Mouse (Mus musculus): ENCODE results near the gene Fez2. TPM values are rescaled to one million over a fixed set of nuclear protein-coding genes. Genes with fewer than 3 reads are reported as not detected.

Gene Fez2
- total RNA-seq, 2 experiments from 2014 or later, result 61.0 to 76.7 TPM

DNA sequence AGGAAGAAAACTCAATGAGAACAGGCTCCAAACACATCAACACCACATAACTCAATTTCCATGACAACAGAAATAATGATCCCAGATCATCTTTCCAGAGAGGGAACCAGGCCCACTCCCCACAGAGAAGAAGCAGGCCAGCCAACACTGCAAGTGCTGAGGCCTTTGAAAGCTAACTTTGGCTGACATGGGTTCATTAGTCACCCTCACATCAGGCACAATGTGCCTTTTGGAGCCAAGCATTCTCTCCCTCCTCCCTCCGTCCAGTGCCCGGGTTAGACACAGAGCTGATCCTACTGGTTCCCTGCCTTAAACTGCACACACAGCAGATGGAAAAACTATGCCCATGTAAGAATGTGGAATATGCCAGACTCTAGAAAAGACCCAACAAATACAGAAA, 8.1 kb downstream of the Fez2 start:
- DNase-seq (ENCODE audit: low spot score), result peak; percentile 46

DNA sequence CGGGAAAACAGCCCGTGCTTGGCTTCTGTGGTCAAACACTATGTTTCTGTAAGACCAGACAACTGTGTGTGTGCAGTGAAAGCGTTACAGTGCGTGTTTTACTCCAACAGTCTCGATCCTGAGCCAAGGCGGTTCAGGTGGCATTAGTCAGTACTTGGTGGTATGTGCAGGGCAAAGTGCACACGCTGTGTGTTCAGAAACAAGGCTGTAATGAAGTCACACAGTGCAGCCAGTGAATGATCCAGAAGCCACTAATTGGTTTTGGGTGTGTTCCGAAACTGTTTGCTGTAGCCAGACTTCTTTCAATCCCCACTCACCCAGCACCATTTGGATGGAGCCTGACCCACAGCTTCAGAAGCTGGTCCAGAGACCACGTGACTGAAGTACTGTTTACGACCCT, 9.6 kb downstream of the Fez2 start:
- DNase-seq (ENCODE audit: low spot score), result no peak

DNA sequence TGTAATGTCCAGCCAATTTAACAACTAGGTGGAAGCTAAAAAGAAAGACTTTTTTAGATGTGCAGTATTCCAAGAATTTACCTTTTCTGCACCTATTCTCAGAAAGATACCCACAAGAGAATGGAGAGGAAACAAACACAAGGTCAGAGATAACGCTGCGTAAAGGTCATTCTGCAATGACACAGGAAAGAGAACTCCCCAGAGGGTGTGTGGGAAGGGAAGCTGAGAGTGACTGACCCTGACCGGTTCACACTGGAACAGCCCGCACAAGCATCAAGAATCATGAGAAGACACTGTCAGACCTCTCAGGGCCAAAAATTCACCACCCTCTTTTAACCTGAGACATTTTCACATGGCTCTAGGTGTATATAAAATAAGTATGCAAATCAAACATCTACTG, 10.4 kb downstream of the Fez2 start:
- no peak for DNase-seq (ENCODE audit: low spot score)

DNA sequence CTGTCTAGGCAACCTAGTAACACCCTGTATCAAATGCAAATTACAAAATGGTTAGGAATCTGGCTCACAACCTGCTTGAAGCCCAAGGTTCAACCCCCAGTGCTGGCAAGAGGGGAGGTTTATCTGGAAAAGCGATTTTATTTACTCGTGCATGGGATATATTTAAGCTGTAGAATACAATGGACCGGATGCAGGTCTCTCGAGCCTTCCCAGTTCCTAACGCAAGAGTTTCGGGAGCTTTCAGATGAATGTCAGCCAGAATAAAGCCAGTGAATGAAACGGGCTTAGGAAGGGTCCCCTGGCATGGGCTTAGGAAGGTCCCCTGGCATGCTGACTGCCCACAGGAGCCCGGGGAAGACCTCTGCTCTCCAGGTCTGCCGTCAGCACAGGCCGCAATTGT, 11.1 kb downstream of the Fez2 start:
- DNase-seq (ENCODE audit: low spot score), result no peak

DNA sequence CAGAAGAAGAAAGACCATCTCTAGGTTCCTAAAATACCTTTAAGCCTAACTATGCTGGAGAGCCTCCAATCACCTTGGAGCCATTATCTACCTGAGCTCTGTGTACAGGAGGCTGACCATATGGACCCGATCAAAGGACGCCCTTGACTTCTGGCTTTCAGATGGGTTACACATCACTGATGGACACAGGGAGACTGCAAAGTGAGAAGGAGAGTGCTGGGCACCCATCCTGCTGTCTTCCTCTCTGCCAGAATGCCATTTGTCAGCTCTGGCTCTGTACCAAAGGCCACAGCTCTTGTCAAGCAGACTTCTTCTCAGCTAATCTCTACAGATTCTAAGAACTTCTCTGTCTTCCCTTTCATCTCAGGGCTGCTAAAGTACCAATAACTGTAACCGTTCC, 12.6 kb downstream of the Fez2 start:
- peak; percentile 76 for DNase-seq (ENCODE audit: low spot score)

DNA sequence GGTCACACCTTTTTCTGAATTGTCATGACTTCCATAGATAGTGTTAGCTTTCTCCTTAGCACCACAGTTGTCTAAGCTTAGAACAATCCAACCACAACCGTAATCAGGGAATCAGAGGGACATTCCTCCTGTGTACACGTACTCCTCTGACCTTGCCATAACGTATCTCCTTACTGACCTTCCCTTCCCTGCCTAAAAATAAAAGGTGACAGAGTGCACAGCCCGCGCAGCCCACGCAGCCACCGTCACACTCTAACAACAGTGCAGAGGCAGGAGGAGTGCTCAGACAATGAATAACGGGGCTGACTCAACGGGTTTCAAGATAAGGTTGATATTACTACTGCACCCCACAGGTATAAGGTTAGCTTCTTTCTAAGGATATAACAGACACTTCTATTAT, 14.1 kb downstream of the Fez2 start:
- no peak for DNase-seq (ENCODE audit: low spot score)

DNA sequence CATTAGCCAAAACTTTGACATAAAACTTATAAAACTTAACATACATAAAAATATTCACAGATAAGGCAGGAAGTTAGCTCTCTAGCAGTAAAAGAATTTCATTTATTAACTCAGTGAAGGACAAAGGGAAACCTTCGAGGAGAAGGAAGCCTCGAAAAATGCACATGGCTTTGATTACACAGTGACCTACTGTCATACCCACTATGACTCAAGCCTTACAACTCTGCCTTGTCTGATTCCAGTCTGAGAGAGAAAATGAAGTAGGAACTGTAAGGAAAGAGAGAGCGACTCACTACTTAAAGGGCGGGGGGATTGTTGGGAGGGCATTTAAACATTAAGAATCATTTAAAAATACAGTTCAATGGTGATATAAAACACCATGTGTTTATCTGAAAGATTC, 14.7 kb downstream of the Fez2 start:
- DNase-seq (ENCODE audit: low spot score), result no peak

DNA sequence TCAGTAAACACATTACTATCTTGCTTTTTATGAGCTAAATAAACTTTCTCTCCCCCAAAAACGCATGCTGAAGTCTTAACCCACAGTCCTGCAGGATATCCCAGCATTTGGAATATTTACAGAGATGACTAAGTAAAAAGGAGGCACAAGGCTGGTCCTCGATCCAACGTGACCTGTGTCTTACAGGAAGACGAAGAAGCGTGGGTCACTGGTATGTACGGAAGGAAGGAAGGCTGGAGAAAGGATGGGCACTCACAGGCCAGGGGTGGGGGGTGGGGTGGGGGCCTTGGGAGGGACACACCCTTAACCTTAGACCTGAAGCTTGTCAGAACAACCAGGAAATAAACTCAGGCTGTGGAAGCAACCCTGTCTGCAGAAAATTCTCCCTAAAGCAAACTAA, 15.8 kb downstream of the Fez2 start:
- DNase-seq (ENCODE audit: low spot score), result no peak

DNA sequence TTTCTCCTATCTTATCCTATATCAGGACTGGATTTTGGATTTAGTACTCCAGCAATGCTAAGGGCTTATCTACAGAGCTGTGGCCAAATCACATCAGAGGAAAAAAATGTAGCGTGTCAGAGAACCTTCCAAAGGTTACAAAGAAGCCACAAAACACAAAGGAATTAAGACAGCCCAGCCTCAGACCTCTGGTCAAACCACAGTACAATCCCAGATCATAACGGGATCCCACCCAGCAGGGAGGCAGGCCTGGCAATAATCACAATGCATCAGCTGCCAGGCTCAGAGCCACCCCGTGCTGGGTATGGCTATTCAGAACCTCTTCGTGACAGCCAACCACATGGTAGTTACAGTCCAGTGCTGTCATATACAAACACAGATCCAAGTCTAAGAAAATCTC, 16.2 kb downstream of the Fez2 start:
- DNase-seq (ENCODE audit: low spot score), result no peak

DNA sequence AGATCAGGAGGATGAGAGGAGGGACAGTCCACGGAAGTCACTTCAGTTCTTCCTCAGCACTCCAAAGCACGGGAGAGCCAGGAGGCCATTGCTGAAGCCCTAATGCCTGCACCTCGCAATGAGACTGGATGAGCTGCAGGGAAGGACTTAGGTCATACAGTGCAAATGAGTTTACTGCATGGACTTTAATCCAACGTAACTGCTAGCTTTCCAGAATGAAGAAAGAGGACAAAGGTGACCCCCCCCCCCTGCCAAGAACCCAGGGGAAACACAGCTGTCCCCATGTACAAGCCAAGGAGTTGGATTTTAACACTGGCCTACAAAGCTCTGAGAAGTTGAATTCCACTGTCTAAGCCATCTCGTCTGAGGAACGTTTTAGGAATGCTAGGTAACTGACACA, 16.6 kb downstream of the Fez2 start:
- no peak for DNase-seq (ENCODE audit: low spot score)

DNA sequence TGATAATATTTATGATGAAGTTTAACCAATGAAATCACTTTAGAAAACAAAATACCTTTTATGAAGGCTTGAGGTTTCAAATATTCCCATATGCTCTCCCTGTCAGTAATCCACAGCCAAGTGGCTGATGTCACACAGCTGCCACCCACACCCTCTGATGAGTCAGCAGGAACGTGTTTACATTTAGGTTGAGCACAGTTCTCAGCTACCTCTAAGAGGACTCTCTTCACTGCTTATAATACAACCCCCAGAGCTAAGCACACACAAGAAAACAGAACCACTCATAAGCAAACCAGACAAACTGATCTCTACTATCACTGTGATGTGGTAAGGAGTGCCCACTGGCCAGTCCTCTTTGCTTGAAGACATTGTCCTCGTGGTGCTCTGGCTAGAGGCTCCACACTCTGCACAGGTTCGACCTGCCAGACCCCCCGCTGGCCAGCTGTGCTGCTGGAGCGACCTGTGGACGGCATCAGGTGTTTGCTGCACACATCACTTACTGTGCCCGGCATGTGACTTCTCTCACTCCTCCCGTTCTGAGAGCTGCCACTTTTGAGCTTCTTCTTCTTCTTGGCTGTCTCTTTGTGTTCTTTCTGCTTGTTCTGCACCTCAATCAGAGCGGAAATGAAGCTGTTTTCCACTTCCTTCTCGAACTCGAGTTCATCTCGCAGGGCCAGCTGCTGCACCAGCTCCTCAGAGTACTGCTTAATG, 17.7 kb downstream of the Fez2 start:
- DNase-seq (ENCODE audit: low spot score), result no peak

DNA sequence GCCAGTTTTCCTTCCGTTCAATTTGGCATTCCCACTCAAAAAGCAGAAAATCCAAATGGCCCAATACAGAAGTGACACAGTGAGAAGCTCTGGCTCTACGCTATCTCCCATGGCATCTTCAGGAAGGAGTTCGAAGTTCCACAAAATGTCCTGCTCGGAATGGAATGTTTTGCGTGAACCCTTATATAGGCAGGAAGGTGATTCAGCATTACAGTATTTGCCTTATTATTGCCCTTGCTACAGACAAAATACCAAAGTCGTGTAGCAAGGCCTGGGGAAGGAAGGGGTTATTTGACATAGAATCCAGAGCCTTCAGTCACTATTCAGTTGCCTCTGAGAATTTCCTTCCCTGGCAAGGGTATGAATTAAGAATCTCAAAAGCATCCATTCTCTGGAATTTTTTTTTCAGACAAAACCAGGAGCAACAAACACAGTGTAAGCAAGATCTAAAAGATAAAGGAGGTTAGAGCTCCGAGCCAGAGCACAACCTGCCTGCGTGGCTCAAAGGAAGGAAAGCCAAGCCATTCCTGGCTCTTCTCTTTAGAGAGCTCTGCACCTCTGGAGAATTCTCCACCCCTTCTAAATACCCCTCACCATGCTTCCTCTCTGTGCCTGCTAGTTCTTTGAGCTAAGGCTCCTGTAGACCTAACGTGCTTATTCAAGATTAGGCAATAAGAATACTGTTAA, 25.4 kb downstream of the Fez2 start:
- DNase-seq (ENCODE audit: low spot score), result no peak

DNA sequence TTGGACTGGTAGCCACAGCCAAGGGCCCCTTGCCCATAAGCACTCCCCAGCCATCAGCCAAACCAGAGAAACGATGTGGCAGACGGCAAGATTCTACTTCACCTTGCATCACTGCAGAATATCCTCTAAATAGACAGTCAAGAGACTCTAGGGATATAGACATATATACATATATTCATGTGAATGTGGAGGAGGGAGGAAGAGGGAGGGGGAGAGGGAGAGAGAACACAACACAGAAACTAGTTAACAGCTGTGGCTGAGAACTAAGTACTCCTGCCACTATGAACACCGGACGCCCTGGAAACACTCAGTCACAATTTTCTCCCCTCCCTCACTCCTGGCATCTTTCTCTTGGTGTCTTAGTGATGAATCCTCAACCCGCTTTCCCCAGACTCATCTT, 28.4 kb downstream of the Fez2 start:
- DNase-seq (ENCODE audit: low spot score), result no peak

DNA sequence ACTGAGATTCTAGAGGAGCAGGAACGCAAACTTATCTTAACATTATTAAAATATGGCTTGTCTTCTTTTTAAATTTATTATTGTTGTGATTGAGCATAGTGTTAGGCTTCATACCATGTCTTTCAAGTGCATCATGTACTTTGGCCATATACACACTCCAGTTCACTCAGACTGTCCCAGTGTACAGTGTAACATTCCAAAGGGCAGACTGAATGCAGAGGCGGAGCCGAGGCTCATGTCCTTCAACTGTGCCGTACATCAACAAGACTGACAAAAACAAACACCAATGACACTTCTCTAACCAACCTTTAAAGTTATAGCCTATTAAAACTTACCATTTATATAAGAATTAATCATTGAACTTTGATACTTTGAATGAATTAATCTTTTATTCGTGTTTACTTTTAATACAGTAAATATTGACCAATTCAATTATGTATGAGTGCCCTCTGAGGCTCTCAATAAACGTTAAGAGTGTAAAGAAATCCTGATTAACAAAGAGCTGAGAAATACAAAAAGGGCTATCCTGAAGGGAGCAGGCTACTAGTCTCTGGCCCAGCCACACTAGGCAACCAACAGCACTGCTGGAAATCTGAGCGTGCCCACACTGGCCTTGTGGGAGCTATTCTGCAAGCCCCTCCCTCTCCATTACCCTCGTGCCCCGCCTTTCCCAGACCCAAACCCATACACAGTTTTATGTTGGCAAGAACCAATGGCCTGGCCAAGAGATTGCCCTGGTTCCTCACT, 29.7 kb downstream of the Fez2 start:
- DNase-seq (ENCODE audit: low spot score), result no peak

DNA sequence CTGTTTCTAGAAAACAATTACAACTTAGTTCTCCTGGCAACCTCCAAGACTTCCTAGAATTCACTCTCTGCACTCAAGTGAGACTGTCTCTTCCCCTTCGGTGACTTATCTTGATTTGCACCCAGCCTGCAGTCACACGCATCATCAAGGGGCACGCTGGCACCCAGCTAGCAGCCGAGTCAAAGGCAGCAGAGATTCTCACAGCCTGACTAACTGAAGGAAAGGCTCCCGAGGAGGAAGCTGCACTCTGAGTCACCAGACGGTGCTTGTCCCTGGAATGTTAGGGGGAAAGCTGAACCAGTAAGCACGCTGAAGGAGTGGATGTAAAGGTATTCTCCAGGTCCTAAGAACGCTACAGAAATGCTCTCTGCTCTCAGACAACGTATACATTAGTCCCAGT, 30.3 kb downstream of the Fez2 start:
- no peak for DNase-seq (ENCODE audit: low spot score)

DNA sequence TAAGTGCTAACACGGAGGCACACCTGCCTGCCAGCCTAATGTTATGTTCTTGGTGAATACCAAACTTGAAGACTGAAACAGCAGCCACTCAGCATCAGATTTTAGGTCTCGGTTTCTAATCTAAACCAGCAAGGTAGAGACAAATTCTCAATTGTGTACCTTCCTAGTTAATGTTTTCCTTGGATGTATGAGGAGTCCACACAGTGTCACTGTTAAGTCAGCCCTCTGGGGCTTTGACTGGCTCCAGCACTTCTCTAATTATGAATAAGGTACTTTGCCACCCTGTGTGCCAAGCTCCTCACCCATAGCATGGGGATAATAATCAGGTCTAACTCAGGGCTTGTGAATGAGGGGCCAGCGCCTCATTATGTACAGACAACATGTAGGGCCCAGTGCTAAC, 35.6 kb downstream of the Fez2 start:
- no peak for DNase-seq (ENCODE audit: low spot score)

DNA sequence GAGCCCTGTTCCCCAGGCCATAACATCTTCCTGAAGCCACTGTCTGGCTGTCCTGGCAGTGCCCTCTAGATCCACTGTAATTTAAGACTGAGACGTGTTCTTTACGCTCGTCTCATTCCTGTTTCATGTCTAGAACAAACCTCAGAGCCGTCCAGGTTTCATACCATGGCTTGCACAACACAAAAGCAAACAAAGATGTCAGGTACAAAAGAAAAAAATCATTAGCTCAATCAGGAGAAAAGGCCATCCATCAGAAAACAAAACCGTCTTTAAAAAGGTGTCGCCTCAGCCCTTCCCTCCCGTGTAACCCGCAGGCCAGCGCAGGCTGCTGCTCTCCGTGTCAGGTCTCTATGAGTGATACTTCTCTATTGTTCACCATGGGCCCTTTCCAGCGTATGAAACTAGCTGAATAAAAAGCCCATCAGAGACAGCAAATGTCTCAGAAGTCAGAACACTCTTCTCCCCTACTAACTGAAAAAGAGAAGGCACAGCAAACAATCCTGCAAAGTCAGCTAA, 38.2 kb downstream of the Fez2 start:
- DNase-seq (ENCODE audit: low spot score), result no peak

DNA sequence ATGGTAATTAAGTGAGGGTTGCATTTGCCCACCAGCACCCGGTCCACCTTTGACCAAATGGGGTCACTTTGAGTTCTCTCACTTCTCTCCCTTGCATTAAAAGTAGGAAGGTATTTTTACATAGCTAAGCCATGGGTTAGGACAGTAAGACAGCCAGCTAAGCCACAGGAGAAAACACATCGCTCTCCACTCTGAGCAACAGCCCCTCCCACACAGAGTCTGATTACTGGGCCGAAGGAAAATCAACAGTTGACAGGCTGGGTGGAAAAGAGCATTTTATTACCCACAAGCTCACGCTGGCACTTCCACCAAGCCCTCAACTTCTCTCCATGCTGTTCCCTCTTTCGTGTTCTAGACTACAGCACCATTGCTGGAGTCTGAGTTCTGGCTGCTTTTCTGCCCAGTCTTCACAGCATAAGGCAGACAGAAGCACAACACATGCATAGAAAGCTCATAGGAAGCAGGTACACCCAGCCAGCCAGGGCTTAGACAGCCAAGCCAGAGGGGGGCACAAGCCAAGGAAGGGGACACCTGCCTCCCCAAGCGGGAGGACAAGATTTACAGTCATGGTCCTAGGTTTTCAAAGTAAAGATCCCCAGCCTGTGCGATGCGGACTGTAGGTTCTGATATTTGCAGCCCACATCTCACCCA, 38.7 kb downstream of the Fez2 start:
- no peak for DNase-seq (ENCODE audit: low spot score)

DNA sequence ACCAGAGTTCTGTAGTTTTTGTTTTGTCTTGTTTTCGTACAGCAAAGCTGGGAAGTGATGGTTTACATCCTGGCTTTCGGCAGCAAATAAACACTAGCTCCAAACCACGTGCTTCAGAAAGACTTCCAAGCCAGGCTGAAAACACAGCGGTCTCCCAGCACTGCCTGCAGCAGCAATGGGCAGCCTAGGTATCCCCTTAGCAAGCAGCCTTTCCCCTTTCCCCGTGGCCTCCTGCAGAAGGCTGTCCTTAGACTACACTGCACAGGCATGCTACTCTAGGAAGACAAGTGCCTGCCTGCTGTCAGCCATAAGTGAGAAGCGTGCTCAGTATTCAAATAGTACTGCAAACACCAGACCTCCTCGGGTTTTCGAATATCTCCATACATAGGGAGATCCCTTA, 41.4 kb downstream of the Fez2 start:
- DNase-seq (ENCODE audit: low spot score), result no peak

DNA sequence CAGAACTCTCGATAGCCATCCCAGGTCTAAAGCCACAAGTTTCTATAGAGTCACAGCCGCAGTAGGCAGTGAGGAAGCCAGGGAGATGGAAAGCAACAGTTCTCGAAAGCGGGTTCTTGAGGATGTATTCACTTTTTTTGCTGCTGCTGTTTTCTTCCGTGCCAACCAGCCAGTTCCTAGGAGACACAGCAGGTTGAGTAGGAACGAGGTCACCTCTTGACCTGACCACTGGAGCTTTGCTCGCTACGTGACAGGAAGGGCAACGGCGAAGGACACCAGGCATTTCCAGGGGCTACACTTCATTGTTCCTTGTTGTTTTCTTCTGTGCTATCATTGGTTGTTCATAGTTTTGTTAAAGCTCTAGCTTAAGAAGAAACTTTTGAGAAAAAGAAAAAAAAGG, 43.2 kb downstream of the Fez2 start:
- DNase-seq (ENCODE audit: low spot score), result no peak

DNA sequence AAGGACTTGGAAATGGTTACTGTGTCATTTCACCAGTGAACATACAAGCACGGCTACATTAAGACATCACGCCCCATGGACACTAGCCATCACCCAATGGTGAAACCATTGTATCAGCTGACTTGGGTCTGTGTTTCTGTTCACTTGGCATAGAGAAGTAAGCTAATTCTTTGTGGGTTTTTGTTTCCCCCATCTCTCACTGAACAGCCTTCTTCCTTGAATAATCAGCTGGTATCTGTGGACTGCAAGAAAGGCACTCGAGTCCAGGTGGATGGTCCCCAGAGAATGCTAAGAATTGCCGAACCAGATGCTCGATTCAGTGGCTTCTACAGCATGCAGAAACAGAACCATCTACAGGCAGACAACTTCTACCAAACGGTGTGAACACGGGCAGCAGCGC, 44.1 kb downstream of the Fez2 start:
- DNase-seq (ENCODE audit: low spot score), result no peak

DNA sequence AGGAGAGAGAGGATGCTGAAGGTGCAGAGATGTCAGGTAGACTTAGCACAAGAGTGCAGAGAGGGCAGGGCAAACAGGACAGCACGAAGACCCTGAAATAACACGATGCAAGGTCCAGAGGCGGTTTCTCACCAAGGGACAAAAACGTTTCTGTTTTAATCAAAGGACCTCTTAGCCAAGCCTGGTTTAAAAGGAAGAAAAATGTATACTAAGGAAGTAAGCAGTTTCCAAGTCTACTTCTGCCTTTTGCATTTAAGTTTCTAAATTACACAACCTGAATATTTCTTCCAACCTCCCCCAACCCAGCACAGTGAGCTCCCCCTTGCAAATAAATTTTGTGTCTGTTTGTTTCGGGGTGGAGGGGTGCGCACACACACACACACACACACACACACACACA, 44.8 kb downstream of the Fez2 start:
- DNase-seq (ENCODE audit: low spot score), result no peak

All from gastrocnemius, adult 18-20 months (tissue).